Mouse (Mus musculus) midbrain, postnatal 0 days (tissue): ENCODE results near the gene Ube2f. TPM values are rescaled to one million over a fixed set of nuclear protein-coding genes. Genes with fewer than 3 reads are reported as not detected.

Source experiments
- ATAC-seq: fragments of 200-750 bp; cut with Nextera tagmentation; 2 replicates; pipeline ENCODE4 v1.8.0; 2017; ENCODE audit warnings: moderate number of reproducible peaks, mild to moderate bottlenecking, moderate TSS enrichment, moderate library complexity; ENCODE audit not compliant: low FRiP score
- DNase-seq: peaks from one replicate; pipeline ENCODE4 v3.0.0-alpha.2; 2015; ENCODE audit warnings: low spot score
- H3K27ac ChIP-seq: fragments of 300-500 bp; sonication (generic); 2 replicates; pipeline ENCODE4 v1.5.1; 2014; ENCODE audit warnings: low read depth, mild to moderate bottlenecking, low read length, mixed read lengths
- H3K27me3 ChIP-seq: fragments of 300-500 bp; sonication (generic); 2 replicates; pipeline ENCODE4 v1.6.1; 2014; ENCODE audit warnings: low read length, control low read depth, mixed read lengths; ENCODE audit not compliant: insufficient read depth
- H3K36me3 ChIP-seq: fragments of 300-500 bp; sonication (generic); 2 replicates; pipeline ENCODE4 v1.6.1; 2014; ENCODE audit warnings: low read length, control low read depth, mixed read lengths; ENCODE audit not compliant: insufficient read depth
- H3K4me1 ChIP-seq: fragments of 300-500 bp; sonication (generic); 2 replicates; pipeline ENCODE4 v1.6.1; 2014; ENCODE audit warnings: mild to moderate bottlenecking, control low read depth, antibody characterized with exemption, low read length, mixed read lengths; ENCODE audit not compliant: insufficient read depth
- H3K4me2 ChIP-seq: fragments of 300-500 bp; sonication (generic); 2 replicates; pipeline ENCODE4 v1.6.1; 2014; ENCODE audit warnings: low read depth, mild to moderate bottlenecking, low read length, mixed read lengths; ENCODE audit not compliant: poor library complexity, severe bottlenecking
- H3K4me3 ChIP-seq: fragments of 300-500 bp; sonication (generic); 2 replicates; pipeline ENCODE4 v1.5.1; 2014; ENCODE audit warnings: low read depth, mild to moderate bottlenecking, low read length, moderate library complexity
- H3K9ac ChIP-seq: fragments of 300-500 bp; sonication (generic); replicated peaks from 2 replicates; pipeline ENCODE4 v1.6.1; 2014; ENCODE audit warnings: mild to moderate bottlenecking, low read length, moderate library complexity, mixed read lengths; ENCODE audit not compliant: poor library complexity, severe bottlenecking
- H3K9me3 ChIP-seq: fragments of 300-500 bp; sonication (generic); 2 replicates; pipeline ENCODE4 v1.6.1; 2016; ENCODE audit warnings: low read length, control low read depth
- CTCF ChIP-seq: IDR thresholded peaks from 2 replicates; pipeline ENCODE4 v1.5.1; 2016; ENCODE audit warnings: antibody characterized with exemption, mild to moderate bottlenecking
- WGBS: fragments of 180-500 bp; shearing (Covaris S2); extraction: QIAGEN DNeasy Blood & Tissue Kit; methylation state at CpG from one replicate; pipeline ENCODE4 v1.1.7; 2014; 5-methylcytosine and 5-hydroxymethylcytosine counted together
- polyA plus RNA-seq: library from polyadenylated mRNA; unstranded; fragments of >200 nt; fragmentation: Nextera tagmentation; extraction: Ambion mirVana; gene quantifications from 2 replicates; pipeline ENCODE4 v1.2.1, GENCODE M21; 2015
- total RNA-seq: library from RNA; depleted of rRNA; stranded (reverse); fragments of >200 nt; gene quantifications from 2 replicates; pipeline ENCODE4 v1.2.3, GENCODE M21; 2014

The Ube2f gene
- total and polyA plus RNA-seq, 2 experiments from 2014 or later = 41.2 to 42.5 TPM

DNA sequence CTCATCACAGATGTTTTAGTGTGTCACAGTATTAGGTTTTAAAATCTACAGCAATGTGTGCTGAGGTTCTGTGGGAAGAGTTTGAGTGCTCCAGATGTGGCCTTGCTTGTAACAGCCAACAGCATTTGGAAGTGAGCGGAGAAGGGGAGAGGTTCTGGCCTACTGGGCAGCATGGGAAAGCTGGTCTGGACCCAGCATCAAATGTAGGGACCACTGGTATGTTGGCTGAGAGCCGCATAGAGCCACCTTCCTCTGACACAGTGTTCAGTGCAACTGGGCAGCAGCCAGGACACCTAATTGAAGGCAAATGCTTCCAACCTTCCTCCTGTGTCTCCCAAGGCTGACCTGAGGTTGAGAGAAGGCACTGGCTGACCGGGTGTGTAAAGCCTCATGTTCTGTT is 51.9 kb downstream of the Ube2f start:
- ATAC-seq (no peak), DNase-seq (no peak)
- Histone ChIP-seq H3K4me3 (no peak overlapping the region), H3K36me3 (peaks cover 10% of the 10 kb centered on the region), H3K4me1 (peaks cover 5% of the 10 kb centered on the region), H3K4me2 (no peak overlapping the region), H3K9ac (no peak overlapping the region), H3K27me3 (no peaks in the 10 kb centered on the region), H3K9me3 (no peaks in the 10 kb centered on the region), H3K27ac (no peak overlapping the region)
- 91% methylated on average over 3 of the region's 3 CpGs for WGBS
- TF ChIP-seq CTCF = no peak

- H3K27ac ChIP-seq = no peak overlapping the region
- 94% methylated on average over 4 of the region's 4 CpGs for WGBS
- H3K9ac ChIP-seq = no peak overlapping the region
- H3K4me2 ChIP-seq = no peak overlapping the region
- no peak for ATAC-seq
- no peak overlapping the region for H3K4me3 ChIP-seq
- H3K36me3 ChIP-seq = peaks cover 28% of the 10 kb centered on the region
- no peaks in the 10 kb centered on the region for H3K4me1 ChIP-seq
- TF ChIP-seq CTCF = no peak
- H3K27me3 ChIP-seq = no peaks in the 10 kb centered on the region
- H3K9me3 ChIP-seq = no peaks in the 10 kb centered on the region
- no peak for DNase-seq
These were observed 54.5 kb downstream of the Ube2f start for GRCm38 (mm10) chr1:91304621-91305020.

DNA sequence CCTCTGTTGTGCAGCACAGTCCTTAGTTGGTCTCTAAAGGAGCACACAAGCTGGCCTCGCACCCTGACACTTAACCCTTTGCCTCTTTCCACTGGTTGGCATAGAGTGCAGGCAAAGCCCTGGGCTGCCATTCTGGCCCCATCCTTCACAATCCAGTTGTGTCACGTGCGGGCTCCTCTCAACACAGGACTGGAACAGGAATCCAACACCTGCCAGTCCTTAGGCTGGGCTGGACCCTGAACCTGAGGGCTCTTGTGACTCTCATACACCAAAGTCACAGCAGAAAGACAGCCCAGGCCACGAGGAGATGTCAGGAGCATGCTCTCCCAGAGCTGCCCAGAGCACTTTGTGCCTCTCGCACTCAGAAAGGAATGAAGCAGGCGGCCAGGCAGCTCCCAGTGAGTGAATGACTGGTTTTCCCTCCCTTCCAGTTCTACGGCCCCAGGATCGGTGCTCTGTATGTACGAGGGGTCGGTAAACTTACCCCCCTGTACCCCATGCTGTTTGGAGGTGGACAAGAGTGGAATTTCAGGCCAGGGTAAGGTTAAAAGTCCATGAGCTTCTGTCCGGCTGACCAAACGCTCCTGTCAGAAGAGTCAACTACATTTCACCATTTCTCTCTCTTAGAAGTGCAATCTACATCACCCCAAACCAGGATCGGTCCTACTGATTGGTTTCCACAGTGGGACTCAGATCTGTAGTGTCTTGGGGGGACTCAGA is 59.4 kb downstream of the Ube2f start:
- H3K27me3 ChIP-seq = no peaks in the 10 kb centered on the region
- DNase-seq = no peak
- WGBS = 92% methylated on average over 13 of the region's 13 CpGs
- H3K9me3 ChIP-seq = no peaks in the 10 kb centered on the region
- no peak overlapping the region for H3K4me3 ChIP-seq
- no peak overlapping the region for H3K27ac ChIP-seq
- H3K36me3 ChIP-seq = peaks cover 39% of the 10 kb centered on the region
- no peak overlapping the region for H3K4me2 ChIP-seq
- no peak overlapping the region for H3K9ac ChIP-seq
- no peaks in the 10 kb centered on the region for H3K4me1 ChIP-seq
- no peak for TF ChIP-seq CTCF
- no peak for ATAC-seq

DNA sequence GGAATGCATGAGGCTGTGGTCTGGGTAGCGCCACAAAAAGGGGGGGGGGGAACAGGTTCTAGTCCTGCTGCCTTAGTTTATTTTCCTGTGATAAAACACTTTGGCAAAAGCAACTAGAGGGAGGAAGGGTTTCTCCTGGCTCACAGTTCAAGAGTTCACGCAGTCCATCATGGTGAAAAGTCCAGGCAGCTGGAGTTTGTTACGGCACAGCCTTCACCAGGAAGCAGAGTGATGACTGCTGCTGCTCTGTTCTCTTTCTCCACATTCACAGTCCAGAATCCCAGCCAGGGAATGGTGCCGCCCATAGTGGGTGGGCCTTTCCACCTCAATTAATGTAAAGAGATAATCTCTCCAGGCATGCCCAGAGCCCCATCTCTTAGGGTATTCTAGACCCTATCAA is 62.2 kb downstream of the Ube2f start:
- Histone ChIP-seq H3K36me3 (peaks cover 29% of the 10 kb centered on the region), H3K9me3 (no peaks in the 10 kb centered on the region), H3K4me2 (no peak overlapping the region), H3K4me3 (no peak overlapping the region), H3K4me1 (no peaks in the 10 kb centered on the region), H3K9ac (no peak overlapping the region), H3K27me3 (no peaks in the 10 kb centered on the region), H3K27ac (no peak overlapping the region)
- ATAC-seq (no peak), DNase-seq (no peak)
- WGBS = 89% methylated on average over 4 of the region's 4 CpGs
- no peak for TF ChIP-seq CTCF

DNA sequence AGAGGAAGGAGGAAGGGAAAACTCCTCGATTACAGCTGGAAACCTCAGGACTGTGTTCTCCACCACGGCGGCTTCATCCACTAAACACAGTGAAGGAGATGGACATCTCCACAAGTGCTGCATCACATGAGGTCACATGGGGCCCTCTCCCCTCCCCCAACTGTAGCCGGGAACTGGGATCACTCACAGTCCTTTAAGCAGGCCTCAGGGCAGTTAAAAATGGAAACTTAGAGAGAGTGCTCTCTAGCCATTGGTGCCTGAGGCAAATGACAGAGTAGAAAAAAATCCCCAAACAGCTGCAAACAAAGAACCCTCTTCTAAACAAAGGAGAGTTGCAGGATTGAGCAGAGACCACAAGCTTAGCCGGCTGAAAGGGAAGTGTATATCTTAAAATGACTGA is 63.1 kb downstream of the Ube2f start:
- Histone ChIP-seq H3K9me3 (no peaks in the 10 kb centered on the region), H3K27ac (no peak overlapping the region), H3K4me2 (no peak overlapping the region), H3K4me3 (no peak overlapping the region), H3K36me3 (peaks cover 27% of the 10 kb centered on the region), H3K9ac (no peak overlapping the region), H3K27me3 (no peaks in the 10 kb centered on the region), H3K4me1 (no peaks in the 10 kb centered on the region)
- no peak for DNase-seq
- 43% methylated on average over 5 of the region's 5 CpGs for WGBS
- no peak for ATAC-seq
- no peak for TF ChIP-seq CTCF

DNA sequence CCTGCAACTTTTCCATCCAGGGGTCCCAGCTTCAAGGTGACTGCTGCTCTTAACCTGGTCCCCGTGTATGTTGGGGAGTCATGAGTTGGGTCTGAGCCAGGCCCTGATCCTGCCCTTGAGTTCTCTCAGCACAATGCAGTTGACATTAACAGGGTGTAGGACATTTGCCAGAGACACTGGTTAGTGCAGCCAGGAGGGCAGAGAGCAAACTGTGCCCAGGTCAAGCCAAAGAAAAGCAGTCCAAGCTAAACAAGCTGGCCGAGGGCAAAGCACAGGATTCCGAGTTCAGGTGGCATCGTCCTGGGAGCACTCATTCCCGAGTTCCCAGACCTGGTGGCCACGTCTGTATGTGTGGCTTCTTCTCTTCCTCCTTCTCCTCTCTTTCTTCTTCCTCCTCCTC is 67.6 kb downstream of the Ube2f start:
- no peak overlapping the region for H3K9ac ChIP-seq
- peaks cover 3% of the 10 kb centered on the region; the same call in 1 of the 2 replicates for H3K36me3 ChIP-seq
- no peaks in the 10 kb centered on the region for H3K9me3 ChIP-seq
- H3K27ac ChIP-seq = no peak overlapping the region
- TF ChIP-seq CTCF = no peak
- no peak overlapping the region for H3K4me3 ChIP-seq
- no peaks in the 10 kb centered on the region for H3K4me1 ChIP-seq
- no peak overlapping the region for H3K4me2 ChIP-seq
- H3K27me3 ChIP-seq = no peaks in the 10 kb centered on the region
- ATAC-seq (no peak), DNase-seq (no peak)
- WGBS = 91% methylated on average over 6 of the region's 6 CpGs
